Mouse (Mus musculus) left cerebral cortex, postnatal 14 days (tissue): ENCODE measurements at regions not wholly inside any gene's neighbourhood (a gene's known extent, or its start where the extent isn't known, plus 50 kb on each side); places are given as distances from the start of the nearest gene placed in this dataset.
A peak's percentile ranks its signal among the peaks of the same experiment; 100 is the strongest.
"Not testable (repeated sequence)": the region's sequence is repeated elsewhere in the genome, so short reads cannot be mapped to it uniquely, and the experiment has no call there.

ENCODE experiments used
- DNase-seq, 2 experiments: peaks; one replicate each; pipeline ENCODE4 v3.0.0; 2021 to 2022; ENCODE audit warnings: low spot score in 2 of 2, mixed read lengths in 1 of 2
- intact Hi-C: fragments of 180-260 bp; cut with DNase I; formaldehyde crosslinking; loops from one replicate; pipeline ENCODE4 v1.15.1; 2025

- DNase-seq, intact Hi-C loops: not testable (repeated sequence)
Observed at GRCm38 (mm10) chr7:93254287-93254686, 174.6 kb downstream of the Fam181b start.

- intact Hi-C loops = no loop called here
- no peak for DNase-seq
Observed at GRCm38 (mm10) chr7:93285748-93286147, 206.1 kb downstream of the Fam181b start.

- no peak for DNase-seq
- intact Hi-C loops = no loop called here
Observed at GRCm38 (mm10) chr7:93291457-93291856, 211.8 kb downstream of the Fam181b start.

GRCm38 (mm10) chr7:93291945-93292696, 212.5 kb downstream of the Fam181b start:
- no peak for DNase-seq
- intact Hi-C loops = no loop called here

GRCm38 (mm10) chr7:93312731-93313130, 233.1 kb downstream of the Fam181b start:
- intact Hi-C loops = no loop called here
- DNase-seq = no peak

- DNase-seq = peak in 1 of 2 experiments; percentile 7
- intact Hi-C loops = no loop called here
Observed at GRCm38 (mm10) chr7:93331351-93331750, 251.7 kb downstream of the Fam181b start.

- intact Hi-C loops = no loop called here
- no peak for DNase-seq
Observed at GRCm38 (mm10) chr7:93332203-93332602, 252.5 kb downstream of the Fam181b start.

GRCm38 (mm10) chr7:93336420-93336819, 256.8 kb downstream of the Fam181b start:
- peak; percentile 59 to 69 for DNase-seq
- intact Hi-C loops = loop anchor here (5.0 kb wide), 1 partner anchor 711 kb away; no protein-coding TSS in a partner anchor
